Mouse (Mus musculus) urinary bladder, adult 18-20 months (tissue): ENCODE results near the gene Abhd13.
A peak's percentile ranks its signal among the peaks of the same experiment; 100 is the strongest.

Experiments used
- DNase-seq, 2 experiments: peaks; one replicate each; pipeline ENCODE4 v3.0.0; 2022; ENCODE audit warnings: low spot score in 2 of 2, mixed read lengths in 2 of 2

Abhd13 gene

GRCm38 (mm10) chr8:9977573-9978314 lies at the start of gene Abhd13, which contains the start of gene Lig4:
Gene Abhd13, plus strand, starts transcription at chr8:9977707.
Gene Lig4, minus strand, starts transcription at chr8:9977686.
- peak; percentile 98 to 100 for DNase-seq

GRCm38 (mm10) chr8:9929746-9930445 lies 47.6 kb upstream of the Abhd13 start:
- DNase-seq = no peak

GRCm38 (mm10) chr8:9932711-9933110 lies 44.8 kb upstream of the Abhd13 start:
- no peak for DNase-seq

- peak; percentile 16 to 39 for DNase-seq
These were observed 42.5 kb upstream of the Abhd13 start for GRCm38 (mm10) chr8:9934891-9935565.

- no peak for DNase-seq
These were observed 41.9 kb upstream of the Abhd13 start for GRCm38 (mm10) chr8:9935574-9935973.

GRCm38 (mm10) chr8:9949134-9949890 lies 28.2 kb upstream of the Abhd13 start:
- no peak for DNase-seq

- DNase-seq = no peak
These were observed 19.2 kb upstream of the Abhd13 start for GRCm38 (mm10) chr8:9958338-9958737.

GRCm38 (mm10) chr8:9959919-9960318 lies 17.6 kb upstream of the Abhd13 start:
- DNase-seq = no peak

GRCm38 (mm10) chr8:9971866-9972265 lies 5.6 kb upstream of the Abhd13 start:
- no peak for DNase-seq

- DNase-seq = no peak
These were observed 2.2 kb upstream of the Abhd13 start for GRCm38 (mm10) chr8:9975276-9975675.

- peak; percentile 94 to 99 for DNase-seq
These were observed 1.5 kb upstream of the Abhd13 start for GRCm38 (mm10) chr8:9975898-9976611.

- peak in 1 of 2 experiments; percentile 8 for DNase-seq
These were observed 491 bp upstream of the Abhd13 start for GRCm38 (mm10) chr8:9977016-9977415.

- peak in 1 of 2 experiments; percentile 5 for DNase-seq
These were observed 1.1 kb downstream of the Abhd13 start for GRCm38 (mm10) chr8:9978475-9979230.

GRCm38 (mm10) chr8:9979746-9980145 lies 2.2 kb downstream of the Abhd13 start:
- no peak for DNase-seq

- no peak for DNase-seq
These were observed 2.7 kb downstream of the Abhd13 start for GRCm38 (mm10) chr8:9980188-9980587.

- no peak for DNase-seq
These were observed 26.6 kb downstream of the Abhd13 start for GRCm38 (mm10) chr8:10004115-10004514.

- peak in 1 of 2 experiments; percentile 9 for DNase-seq
These were observed 28.9 kb downstream of the Abhd13 start, which contains the start of gene Tnfsf13b for GRCm38 (mm10) chr8:10006156-10006985. Gene Tnfsf13b, plus strand, starts transcription at chr8:10006467.

- DNase-seq = peak; percentile 3 to 32
These were observed 29.6 kb downstream of the Abhd13 start for GRCm38 (mm10) chr8:10006986-10007659.

GRCm38 (mm10) chr8:10007660-10008028 lies 30.1 kb downstream of the Abhd13 start:
- no peak for DNase-seq
